Mouse (Mus musculus) midbrain, embryonic 16.5 days (tissue): Measurements from ENCODE around the gene Scel. TPM values are rescaled to one million over a fixed set of nuclear protein-coding genes. Genes with fewer than 3 reads are reported as not detected.

ENCODE experiments used
- ATAC-seq: fragments of 200-750 bp; cut with Nextera tagmentation; 2 replicates; pipeline ENCODE4 v1.8.0; 2017; ENCODE audit warnings: moderate TSS enrichment
- H3K27ac ChIP-seq: fragments of 300-500 bp; sonication (generic); 2 replicates; pipeline ENCODE4 v1.5.1; 2014; ENCODE audit warnings: mild to moderate bottlenecking, low read length, mixed read lengths
- H3K27me3 ChIP-seq: fragments of 300-500 bp; sonication (generic); 2 replicates; pipeline ENCODE4 v1.6.1; 2014; ENCODE audit warnings: low read depth, low read length, mixed read lengths; ENCODE audit not compliant: control insufficient read depth, insufficient read depth
- H3K36me3 ChIP-seq: fragments of 300-500 bp; sonication (generic); 2 replicates; pipeline ENCODE4 v1.6.1; 2014; ENCODE audit warnings: mild to moderate bottlenecking, low read length, moderate library complexity, mixed read lengths; ENCODE audit not compliant: control insufficient read depth, insufficient read depth
- H3K4me1 ChIP-seq: fragments of 300-500 bp; sonication (generic); 2 replicates; pipeline ENCODE4 v1.6.1; 2014; ENCODE audit warnings: mild to moderate bottlenecking, low read length, mixed read lengths; ENCODE audit not compliant: control insufficient read depth, insufficient read depth
- H3K4me2 ChIP-seq: fragments of 300-500 bp; sonication (generic); 2 replicates; pipeline ENCODE4 v1.6.1; 2014; ENCODE audit warnings: mild to moderate bottlenecking, low read length, mixed read lengths
- H3K4me3 ChIP-seq: fragments of 300-500 bp; sonication (generic); 2 replicates; pipeline ENCODE4 v1.5.1; 2014; ENCODE audit warnings: low read depth, mild to moderate bottlenecking, low read length, moderate library complexity, mixed read lengths
- H3K9ac ChIP-seq: fragments of 300-500 bp; sonication (generic); 2 replicates; pipeline ENCODE4 v1.6.1; 2014; ENCODE audit warnings: low read depth, low read length, mixed read lengths
- H3K9me3 ChIP-seq: fragments of 300-500 bp; sonication (generic); replicated peaks from 2 replicates; pipeline ENCODE4 v1.6.1; 2014; ENCODE audit warnings: mild to moderate bottlenecking, low read length, mixed read lengths; ENCODE audit not compliant: control insufficient read depth, poor library complexity, severe bottlenecking
- WGBS: fragments of 180-500 bp; shearing (Covaris S2); extraction: QIAGEN DNeasy Blood & Tissue Kit; methylation state at CpG from one replicate; pipeline ENCODE4 v1.1.7; 2014; 5-methylcytosine and 5-hydroxymethylcytosine counted together
- polyA plus RNA-seq: library from polyadenylated mRNA; unstranded; fragments of >200 nt; fragmentation: Nextera tagmentation; extraction: Ambion mirVana; gene quantifications from 2 replicates; pipeline ENCODE4 v1.2.1, GENCODE M21; 2015

Gene Scel
- polyA plus RNA-seq, 1 experiment from 2014 or later, result 0.34 TPM

DNA sequence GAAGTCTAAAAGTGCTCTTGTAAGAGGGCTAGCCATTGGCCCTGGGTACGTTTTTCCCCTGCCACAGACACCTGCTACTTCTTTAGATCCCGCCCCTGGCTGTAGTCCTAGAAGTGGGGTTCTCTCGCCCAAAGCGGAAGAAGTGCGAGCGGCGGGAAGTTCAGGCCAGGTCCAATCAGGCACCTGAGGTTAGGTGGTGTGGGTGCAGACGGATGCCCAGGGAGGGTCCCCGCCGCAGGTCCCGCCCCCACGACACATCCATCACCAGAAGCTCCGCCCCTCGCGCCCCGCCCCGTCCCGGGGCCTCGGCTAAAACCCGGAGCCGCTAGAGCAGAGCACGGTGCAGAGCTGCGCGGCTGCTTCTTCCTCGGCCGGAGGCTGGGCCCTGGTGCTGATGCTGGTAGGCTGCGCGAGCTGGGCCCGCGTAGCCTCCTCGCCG lies 136.8 kb downstream of the Scel start, which contains the start of gene Slain1:
Slain1 (plus strand) TSS at position 333 of the 439 bp plus-strand sequence.
- peak within 1 kb of the TSS; percentile 99 for H3K4me3 ChIP-seq
- peak within 1 kb of the TSS; percentile 99 for H3K9ac ChIP-seq
- H3K9me3 ChIP-seq, result no peaks in the 10 kb centered on the region
- H3K36me3 ChIP-seq, result no peaks in the 10 kb centered on the region
- peak within 1 kb of the TSS; percentile 92 for H3K4me2 ChIP-seq
- H3K27ac ChIP-seq, result peak within 1 kb of the TSS; percentile 99
- 0% methylated on average over 32 of the region's 32 CpGs for WGBS
- H3K27me3 ChIP-seq, result no peaks in the 10 kb centered on the region
- ATAC-seq, result peak; percentile 97
- peaks cover 43% of the 10 kb centered on the region for H3K4me1 ChIP-seq

- Histone ChIP-seq H3K4me2 (peak overlapping the region; percentile 92), H3K36me3 (no peaks in the 10 kb centered on the region), H3K9me3 (no peaks in the 10 kb centered on the region), H3K27ac (peak overlapping the region; percentile 99), H3K4me1 (peaks cover 48% of the 10 kb centered on the region), H3K27me3 (no peaks in the 10 kb centered on the region), H3K4me3 (peak overlapping the region; percentile 99), H3K9ac (peak overlapping the region; percentile 99)
- under 1% methylated on average over 55 of the region's 67 CpGs for WGBS
- peak; percentile 79 for ATAC-seq
Observed at GRCm38 (mm10) chr14:103650413-103651101, 137.4 kb downstream of the Scel start.

GRCm38 (mm10) chr14:103651106-103651505 lies 138.0 kb downstream of the Scel start:
- Histone ChIP-seq H3K4me1 (peaks cover 54% of the 10 kb centered on the region), H3K36me3 (no peaks in the 10 kb centered on the region), H3K4me3 (peak overlapping the region; percentile 99), H3K9me3 (no peaks in the 10 kb centered on the region), H3K27ac (peak overlapping the region; percentile 99), H3K9ac (peak overlapping the region; percentile 99), H3K4me2 (peak overlapping the region; percentile 92), H3K27me3 (no peaks in the 10 kb centered on the region)
- ATAC-seq, result peak; percentile 39
- 4% methylated on average over 11 of the region's 11 CpGs for WGBS

GRCm38 (mm10) chr14:103651562-103651961 lies 138.4 kb downstream of the Scel start:
- H3K9me3 ChIP-seq, result no peaks in the 10 kb centered on the region
- H3K4me3 ChIP-seq, result peak overlapping the region; percentile 99
- no peaks in the 10 kb centered on the region for H3K36me3 ChIP-seq
- H3K4me1 ChIP-seq, result peaks cover 58% of the 10 kb centered on the region
- WGBS, result 22% methylated on average over 2 of the region's 2 CpGs
- H3K9ac ChIP-seq, result peak overlapping the region; percentile 99
- ATAC-seq, result no peak
- H3K4me2 ChIP-seq, result peak overlapping the region; percentile 92
- H3K27ac ChIP-seq, result peak overlapping the region; percentile 99
- H3K27me3 ChIP-seq, result no peaks in the 10 kb centered on the region

GRCm38 (mm10) chr14:103652524-103652923 lies 139.4 kb downstream of the Scel start:
- Histone ChIP-seq H3K36me3 (no peaks in the 10 kb centered on the region), H3K27me3 (no peaks in the 10 kb centered on the region), H3K4me2 (peak overlapping the region; percentile 92), H3K4me3 (peak overlapping the region; percentile 99), H3K27ac (no peak overlapping the region), H3K4me1 (peaks cover 63% of the 10 kb centered on the region), H3K9ac (no peak overlapping the region), H3K9me3 (no peaks in the 10 kb centered on the region)
- 78% methylated on average over 5 of the region's 5 CpGs for WGBS
- ATAC-seq, result no peak

GRCm38 (mm10) chr14:103653800-103654199 lies 140.7 kb downstream of the Scel start:
- WGBS, result 58% methylated on average over 5 of the region's 5 CpGs

DNA sequence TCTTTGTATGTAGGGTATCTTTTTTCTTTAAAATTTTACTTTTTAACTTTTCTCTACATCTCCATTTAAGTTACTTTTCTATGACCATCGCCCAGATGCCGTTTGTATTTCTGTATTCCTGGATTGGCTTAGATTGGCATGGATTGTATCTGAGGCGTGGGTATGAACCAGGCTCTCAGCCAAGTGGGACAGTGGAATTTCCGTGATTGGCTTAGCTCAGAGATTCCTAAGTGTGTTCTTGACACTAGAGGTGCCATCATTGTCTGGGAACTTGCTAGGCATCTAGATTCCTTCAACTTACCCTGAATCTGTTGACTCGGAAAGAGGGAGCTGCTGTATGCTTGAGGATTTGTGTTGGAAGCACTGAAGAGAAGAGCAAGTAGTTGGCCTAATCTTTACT lies 142.3 kb downstream of the Scel start:
- Histone ChIP-seq H3K27ac (0 out of 2 replicates have a peak overlapping the region, but pooled peaks have one; percentile 26), H3K4me2 (no peak overlapping the region), H3K4me3 (no peak overlapping the region), H3K9ac (no peak overlapping the region), H3K27me3 (no peaks in the 10 kb centered on the region), H3K9me3 (no peaks in the 10 kb centered on the region), H3K4me1 (peaks cover 52% of the 10 kb centered on the region), H3K36me3 (no peaks in the 10 kb centered on the region; the same call in 1 of the 2 replicates)
- WGBS, result 62% methylated on average over 5 of the region's 5 CpGs
- no peak for ATAC-seq

More at GRCm38 (mm10) chr14:103653800-103654199, 140.7 kb downstream of the Scel start:
- no peaks in the 10 kb centered on the region for H3K9me3 ChIP-seq
- peak overlapping the region; percentile 21 for H3K4me2 ChIP-seq
- no peak overlapping the region for H3K9ac ChIP-seq
- ATAC-seq, result no peak
- H3K4me1 ChIP-seq, result peaks cover 58% of the 10 kb centered on the region
- no peaks in the 10 kb centered on the region for H3K27me3 ChIP-seq
- no peak overlapping the region for H3K27ac ChIP-seq
- no peaks in the 10 kb centered on the region; the same call in 1 of the 2 replicates for H3K36me3 ChIP-seq
- H3K4me3 ChIP-seq, result peak overlapping the region; percentile 8; the same call in 1 of the 2 replicates

- Histone ChIP-seq H3K4me1 (peaks cover 37% of the 10 kb centered on the region), H3K27ac (no peak overlapping the region), H3K4me2 (no peak overlapping the region), H3K9me3 (no peaks in the 10 kb centered on the region), H3K27me3 (no peaks in the 10 kb centered on the region), H3K36me3 (no peaks in the 10 kb centered on the region; the same call in 1 of the 2 replicates), H3K4me3 (no peak overlapping the region), H3K9ac (no peak overlapping the region)
- 96% methylated on average over 4 of the region's 4 CpGs for WGBS
- no peak for ATAC-seq
Observed at GRCm38 (mm10) chr14:103657876-103658275, 144.7 kb downstream of the Scel start.
